Comparison of ENCODE assay signal across 14 mouse cellular contexts in genomic region chr2:133522121-133522520, GRCm38 (mm10). TPM values are rescaled to one million over a fixed set of nuclear protein-coding genes. Genes with fewer than 3 reads are reported as not detected.
DNase-seq lines count a peak whose midpoint lies in the region; ATAC-seq and TF ChIP-seq lines count a peak whose summit lies in the region.
"Had no signal": no experiment of that assay in that cellular context is flagged by ENCODE, and none has a peak within 500 bp of the region (broad histone marks: within the 10 kb centered on the region; RNA-seq: fewer than 3 reads in every experiment).

No protein-coding gene starts in this region.

- no peak overlapping the region for H3K4me2 ChIP-seq in kidney, embryonic 15.5 days

- H3K27me3 ChIP-seq in kidney, adult 2 months (replicated peaks; ENCODE audit: control insufficient read depth, insufficient read depth, low read length): no peaks in the 10 kb centered on the region
- no peaks in the 10 kb centered on the region for H3K27me3 ChIP-seq in kidney, embryonic 15.5 days
- H3K27me3 ChIP-seq in midbrain, embryonic 10.5 days (ENCODE audit: low read depth, poor library complexity, severe bottlenecking): no peaks in the 10 kb centered on the region

- no peak overlapping the region for H3K9ac ChIP-seq in kidney, embryonic 15.5 days
- H3K9ac ChIP-seq: liver, embryonic 14.5 days had no signal

- no peak for ATAC-seq in kidney, embryonic 15.5 days (replicated peaks; ENCODE audit: low FRiP score)
- ATAC-seq: activated CD4-positive, CD25-positive, alpha-beta regulatory T cell, adult 4 months; CD4-positive, CD25-positive, alpha-beta regulatory T cell, adult 4 months; midbrain, embryonic 16.5 days had no signal

- no peaks in the 10 kb centered on the region for H3K4me1 ChIP-seq in kidney, adult 2 months (ENCODE audit: control insufficient read depth, insufficient read depth, low read length)
- peaks cover 8% of the 10 kb centered on the region; the same call in 1 of the 2 replicates for H3K4me1 ChIP-seq in kidney, embryonic 15.5 days
- peaks cover 5% of the 10 kb centered on the region; the same call in 1 of the 2 replicates for H3K4me1 ChIP-seq in midbrain, embryonic 10.5 days

- H3K36me3 ChIP-seq in kidney, adult 2 months (ENCODE audit: control insufficient read depth, insufficient read depth, low read length): no peaks in the 10 kb centered on the region
- no peaks in the 10 kb centered on the region for H3K36me3 ChIP-seq in kidney, embryonic 15.5 days
- no peaks in the 10 kb centered on the region for H3K36me3 ChIP-seq in midbrain, embryonic 10.5 days
- H3K36me3 ChIP-seq: limb, embryonic 10.5 days had no signal

- H3K4me3 ChIP-seq in kidney, adult 2 months (ENCODE audit: insufficient read depth, low read depth, low read length): no peak overlapping the region
- H3K4me3 ChIP-seq in kidney, embryonic 15.5 days (replicated peaks): no peak overlapping the region
- no peak overlapping the region for H3K4me3 ChIP-seq in midbrain, embryonic 10.5 days
- H3K4me3 ChIP-seq: limb, embryonic 10.5 days had no signal

- peak; percentile 48 for DNase-seq in kidney, adult 2 months
- peak; percentile 28 to 43 for DNase-seq in gastrocnemius, adult 8-10 months (ENCODE audit: low spot score in 2 of 2)
- peak; percentile 45 to 49 for DNase-seq in heart, postnatal 14 days
- peak; percentile 65 for DNase-seq in skeletal muscle tissue, adult 2 months (ENCODE audit: low read depth, low spot score)
- no peak for DNase-seq in midbrain, embryonic 10.5 days (ENCODE audit: low spot score)
- DNase-seq in retina, embryonic 14.5 days (ENCODE audit: low spot score): no peak
- DNase-seq: cerebellum, postnatal 36 days had no signal

- TF ChIP-seq CTCF in kidney, adult 2 months (conservative IDR thresholded peaks at IDR 0.05; ENCODE audit: insufficient read depth, insufficient read length, low read depth, low read length): no peak

- H3K9me3 ChIP-seq in kidney, embryonic 15.5 days (replicated peaks): no peaks in the 10 kb centered on the region
- no peaks in the 10 kb centered on the region for H3K9me3 ChIP-seq in midbrain, embryonic 10.5 days (replicated peaks)
- H3K9me3 ChIP-seq: limb, embryonic 10.5 days had no signal

- 68% methylated on average over 2 of the region's 2 CpGs for WGBS in kidney, adult 2 months
- 82% methylated on average over 2 of the region's 2 CpGs for WGBS in kidney, embryonic 15.5 days
- 90% methylated on average over 2 of the region's 2 CpGs for WGBS in midbrain, embryonic 10.5 days

- TF ChIP-seq POLR2A in kidney, adult 2 months (IDR thresholded peaks at IDR 0.05; ENCODE audit: low read depth, low read length): no peak

- intact Hi-C loops in heart, postnatal 14 days (cut with DNase I): no loop called here

- H3K27ac ChIP-seq in kidney, adult 2 months (ENCODE audit: insufficient read depth, low read depth, low read length): no peak overlapping the region
- H3K27ac ChIP-seq in kidney, embryonic 15.5 days: no peak overlapping the region
- H3K27ac ChIP-seq in midbrain, embryonic 10.5 days (replicated peaks): no peak overlapping the region
- H3K27ac ChIP-seq: limb, embryonic 10.5 days; liver, embryonic 14.5 days had no signal

RNA-seq across cellular contexts. Expression of gene Bmp2, which starts 29.8 kb away (rescaled TPM):
- polyA plus RNA-seq in kidney, adult 2 months (2012; rRNA removed): 1.3 and 2.1 TPM in 2 replicates
- 10.7 and 13.5 TPM in 2 replicates for polyA plus RNA-seq in kidney, embryonic 15.5 days (2015; fragmentation: Nextera tagmentation; extraction: Ambion mirVana)
- 1 to 10 TPM in 3 of 4 experiments, under 1 TPM in 1; 0.56 to 1.8 (median 1.3) TPM for total RNA-seq in gastrocnemius, adult 8-10 months (2022)
- 1 to 10 TPM; 2.6 to 3.2 TPM for total RNA-seq in heart, postnatal 14 days (2021)
- 1.6 TPM in 2 replicates for polyA plus RNA-seq in midbrain, embryonic 10.5 days (2016; fragmentation: Nextera tagmentation; extraction: Ambion mirVana)
- total RNA-seq: megakaryocyte progenitor cell, adult 5-6 weeks had no signal
- polyA plus RNA-seq: activated CD4-positive, CD25-positive, alpha-beta regulatory T cell, adult 4 months; CD4-positive, CD25-positive, alpha-beta regulatory T cell, adult 4 months had no signal

Comparison
In these comparisons a context has a peak if more than half of its experiments do, and no peak if none do; other contexts are left out.
1. DNase-seq: peak in kidney, adult 2 months (single experiment), gastrocnemius, adult 8-10 months (2 of 2), heart, postnatal 14 days (2 of 2) and skeletal muscle tissue, adult 2 months (single experiment); none in midbrain, embryonic 10.5 days (single experiment) and retina, embryonic 14.5 days (single experiment).